Mouse (Mus musculus) embryonic facial prominence, embryonic 12.5 days (tissue): Measurements from ENCODE around the gene Ccni. TPM values are rescaled to one million over a fixed set of nuclear protein-coding genes. Genes with fewer than 3 reads are reported as not detected.

Source experiments
- ATAC-seq: fragments of 200-750 bp; cut with Nextera tagmentation; 2 replicates; pipeline ENCODE4 v1.8.0; 2017; ENCODE audit not compliant: insufficient number of reproducible peaks, insufficient read depth, low FRiP score, low TSS enrichment
- H3K27ac ChIP-seq: fragments of 300-500 bp; sonication (generic); 2 replicates; pipeline ENCODE4 v1.5.1; 2016; ENCODE audit warnings: mild to moderate bottlenecking
- H3K27me3 ChIP-seq: fragments of 300-500 bp; sonication (generic); 2 replicates; pipeline ENCODE4 v1.6.1; 2016; ENCODE audit warnings: mild to moderate bottlenecking, moderate library complexity
- H3K36me3 ChIP-seq: fragments of 300-500 bp; sonication (generic); 2 replicates; pipeline ENCODE4 v1.6.1; 2016; ENCODE audit warnings: mild to moderate bottlenecking
- H3K4me1 ChIP-seq: fragments of 300-500 bp; sonication (generic); 2 replicates; pipeline ENCODE4 v1.6.1; 2016
- H3K4me2 ChIP-seq: fragments of 300-500 bp; sonication (generic); replicated peaks from 2 replicates; pipeline ENCODE4 v1.6.1; 2016; ENCODE audit warnings: mild to moderate bottlenecking, moderate library complexity
- H3K4me3 ChIP-seq: fragments of 300-500 bp; sonication (generic); 2 replicates; pipeline ENCODE4 v1.5.1; 2016; ENCODE audit warnings: mild to moderate bottlenecking
- H3K9ac ChIP-seq: fragments of 300-500 bp; sonication (generic); 2 replicates; pipeline ENCODE4 v1.6.1; 2016; ENCODE audit warnings: mild to moderate bottlenecking, moderate library complexity
- H3K9me3 ChIP-seq: fragments of 300-500 bp; sonication (generic); 2 replicates; pipeline ENCODE4 v1.6.1; 2016; ENCODE audit warnings: mild to moderate bottlenecking, moderate library complexity
- WGBS: fragments of 180-500 bp; shearing (Covaris S2); methylation state at CpG from one replicate; pipeline ENCODE4 v1.1.7; 2016; 5-methylcytosine and 5-hydroxymethylcytosine counted together
- polyA plus RNA-seq: library from polyadenylated mRNA; unstranded; fragments of >200 nt; fragmentation: Nextera tagmentation; extraction: Ambion mirVana; gene quantifications from 2 replicates; pipeline ENCODE4 v1.2.1, GENCODE M21; 2016

Gene Ccni
- polyA plus RNA-seq, 1 experiment from 2014 or later: 165 TPM

DNA sequence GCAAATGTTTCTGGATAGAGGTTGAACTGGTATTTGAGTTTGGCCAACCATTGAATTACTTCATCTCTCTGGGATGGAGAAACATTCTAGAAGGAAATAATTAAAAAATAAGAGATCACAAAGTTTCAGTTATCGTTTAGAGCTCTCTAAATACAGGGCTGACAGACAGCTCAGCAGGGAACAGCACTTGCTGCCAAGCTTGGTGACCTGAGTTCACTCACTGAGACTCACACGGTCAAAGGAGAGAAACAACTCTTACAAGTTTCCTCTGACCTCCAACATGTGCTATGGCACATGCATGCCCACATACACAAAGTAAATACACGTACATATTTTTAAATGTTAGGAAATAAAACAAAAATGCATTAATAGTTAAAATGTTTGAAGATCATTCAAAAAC, 16.7 kb downstream of the Ccni start:
- ATAC-seq: no peak
- H3K4me1 ChIP-seq: no peaks in the 10 kb centered on the region
- H3K36me3 ChIP-seq: peaks cover 42% of the 10 kb centered on the region
- no peak overlapping the region for H3K4me3 ChIP-seq
- no peaks in the 10 kb centered on the region for H3K9me3 ChIP-seq
- H3K27me3 ChIP-seq: no peaks in the 10 kb centered on the region
- H3K27ac ChIP-seq: no peak overlapping the region
- 82% methylated on average over 3 of the region's 3 CpGs for WGBS
- no peak overlapping the region for H3K4me2 ChIP-seq
- H3K9ac ChIP-seq: no peak overlapping the region

GRCm38 (mm10) chr5:93184548-93184947, 21.7 kb downstream of the Ccni start:
- no peaks in the 10 kb centered on the region for H3K27me3 ChIP-seq
- WGBS: 89% methylated on average over 6 of the region's 6 CpGs
- no peak overlapping the region for H3K4me2 ChIP-seq
- no peak overlapping the region for H3K9ac ChIP-seq
- H3K27ac ChIP-seq: no peak overlapping the region
- no peak for ATAC-seq
- peaks cover 56% of the 10 kb centered on the region for H3K36me3 ChIP-seq
- no peaks in the 10 kb centered on the region for H3K9me3 ChIP-seq
- H3K4me3 ChIP-seq: no peak overlapping the region
- no peaks in the 10 kb centered on the region for H3K4me1 ChIP-seq

GRCm38 (mm10) chr5:93183311-93183710, 23.0 kb downstream of the Ccni start:
- peaks cover 52% of the 10 kb centered on the region for H3K36me3 ChIP-seq

DNA sequence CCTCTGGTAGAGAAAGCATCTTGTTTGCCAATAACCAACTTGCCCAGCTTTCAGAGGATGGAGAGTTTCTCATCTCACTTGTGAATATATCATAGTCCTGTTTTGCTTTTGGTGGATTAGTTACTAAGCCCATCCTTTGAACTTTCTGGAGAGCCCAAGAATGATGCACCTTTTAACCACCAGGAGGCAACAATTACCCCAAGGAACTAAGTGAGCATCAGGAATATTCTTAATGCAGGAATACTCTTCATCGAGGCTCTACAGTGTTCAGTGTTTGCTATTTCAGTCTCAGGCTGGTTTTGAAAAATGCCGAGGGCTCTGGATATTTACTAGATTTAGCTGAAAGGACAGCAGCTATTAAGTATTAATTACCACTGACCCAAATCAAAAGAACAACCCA, 26.0 kb downstream of the Ccni start:
- 82% methylated on average over 2 of the region's 2 CpGs for WGBS
- H3K9ac ChIP-seq: no peak overlapping the region
- no peak overlapping the region for H3K27ac ChIP-seq
- no peak overlapping the region for H3K4me2 ChIP-seq
- no peaks in the 10 kb centered on the region for H3K9me3 ChIP-seq
- no peaks in the 10 kb centered on the region for H3K27me3 ChIP-seq
- ATAC-seq: no peak
- H3K36me3 ChIP-seq: peaks cover 48% of the 10 kb centered on the region
- no peaks in the 10 kb centered on the region for H3K4me1 ChIP-seq
- H3K4me3 ChIP-seq: no peak overlapping the region

More at GRCm38 (mm10) chr5:93183311-93183710, 23.0 kb downstream of the Ccni start:
- Histone ChIP-seq H3K4me2 (no peak overlapping the region), H3K27me3 (no peaks in the 10 kb centered on the region), H3K4me1 (no peaks in the 10 kb centered on the region), H3K27ac (no peak overlapping the region), H3K4me3 (no peak overlapping the region), H3K9ac (no peak overlapping the region), H3K9me3 (no peaks in the 10 kb centered on the region)
- WGBS: 76% methylated on average over 6 of the region's 6 CpGs
- ATAC-seq: no peak

DNA sequence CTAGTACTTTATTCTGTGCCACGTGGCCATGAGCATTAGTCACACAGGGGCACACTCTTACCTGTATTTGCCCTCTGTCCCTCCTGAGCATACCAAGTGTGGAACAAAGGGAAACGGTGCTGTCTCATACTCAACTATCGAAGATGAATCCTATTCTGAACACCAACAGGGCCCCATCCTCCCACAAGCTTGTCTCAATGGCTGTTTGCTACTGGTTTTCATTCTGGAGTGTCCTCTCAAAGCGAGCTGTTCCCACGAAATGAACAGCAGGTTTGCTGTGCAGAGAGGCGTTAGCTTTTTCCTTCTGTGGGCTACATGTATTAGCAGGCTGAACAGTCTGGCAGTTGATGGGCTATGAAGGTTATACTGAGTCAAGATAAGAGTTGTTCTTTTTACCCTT, 27.7 kb downstream of the Ccni start:
- peaks cover 51% of the 10 kb centered on the region for H3K36me3 ChIP-seq
- WGBS: 88% methylated on average over 6 of the region's 6 CpGs

GRCm38 (mm10) chr5:93174675-93175074, 31.6 kb downstream of the Ccni start:
- H3K27me3 ChIP-seq: no peaks in the 10 kb centered on the region
- H3K36me3 ChIP-seq: peaks cover 57% of the 10 kb centered on the region
- H3K9ac ChIP-seq: no peak overlapping the region
- 89% methylated on average over 6 of the region's 6 CpGs for WGBS
- H3K27ac ChIP-seq: no peak overlapping the region
- H3K4me2 ChIP-seq: no peak overlapping the region
- no peak for ATAC-seq
- no peaks in the 10 kb centered on the region for H3K4me1 ChIP-seq
- no peaks in the 10 kb centered on the region for H3K9me3 ChIP-seq
- H3K4me3 ChIP-seq: no peak overlapping the region

More for the DNA sequence above, 27.7 kb downstream of the Ccni start:
- Histone ChIP-seq H3K9ac (no peak overlapping the region), H3K27me3 (no peaks in the 10 kb centered on the region), H3K9me3 (no peaks in the 10 kb centered on the region), H3K4me1 (no peaks in the 10 kb centered on the region), H3K27ac (no peak overlapping the region), H3K4me3 (no peak overlapping the region), H3K4me2 (no peak overlapping the region)
- no peak for ATAC-seq

DNA sequence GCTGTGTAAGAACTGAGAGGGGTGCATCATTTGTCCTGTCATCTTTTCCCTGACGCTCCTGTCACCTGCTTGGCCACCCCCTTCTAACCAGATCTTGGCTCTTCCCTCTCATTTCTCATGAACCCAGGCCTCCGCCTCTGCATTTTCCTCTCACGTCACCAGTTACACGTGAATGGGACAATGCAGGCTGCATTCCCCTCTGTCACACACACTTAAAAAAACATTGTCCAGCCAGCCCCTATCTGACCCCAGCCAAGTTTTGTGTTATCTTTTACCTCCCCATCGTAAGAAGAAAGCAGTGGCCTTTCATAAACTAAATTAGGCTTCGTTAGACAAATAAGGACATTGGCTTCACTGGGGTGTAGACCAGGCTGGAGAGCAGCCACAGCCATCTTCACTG, 33.8 kb downstream of the Ccni start:
- Histone ChIP-seq H3K4me3 (no peak overlapping the region), H3K9me3 (no peaks in the 10 kb centered on the region), H3K4me1 (no peaks in the 10 kb centered on the region), H3K36me3 (peaks cover 65% of the 10 kb centered on the region), H3K4me2 (no peak overlapping the region), H3K27me3 (no peaks in the 10 kb centered on the region), H3K27ac (no peak overlapping the region), H3K9ac (no peak overlapping the region)
- ATAC-seq: no peak
- WGBS: 84% methylated on average over 6 of the region's 6 CpGs

- Histone ChIP-seq H3K4me1 (no peaks in the 10 kb centered on the region), H3K27me3 (no peaks in the 10 kb centered on the region), H3K4me2 (no peak overlapping the region), H3K4me3 (no peak overlapping the region), H3K9ac (no peak overlapping the region), H3K9me3 (no peaks in the 10 kb centered on the region), H3K27ac (no peak overlapping the region), H3K36me3 (peaks cover 66% of the 10 kb centered on the region)
- ATAC-seq: no peak
- WGBS: 95% methylated on average over 15 of the region's 15 CpGs
These were observed 34.9 kb downstream of the Ccni start for GRCm38 (mm10) chr5:93171420-93171819.

DNA sequence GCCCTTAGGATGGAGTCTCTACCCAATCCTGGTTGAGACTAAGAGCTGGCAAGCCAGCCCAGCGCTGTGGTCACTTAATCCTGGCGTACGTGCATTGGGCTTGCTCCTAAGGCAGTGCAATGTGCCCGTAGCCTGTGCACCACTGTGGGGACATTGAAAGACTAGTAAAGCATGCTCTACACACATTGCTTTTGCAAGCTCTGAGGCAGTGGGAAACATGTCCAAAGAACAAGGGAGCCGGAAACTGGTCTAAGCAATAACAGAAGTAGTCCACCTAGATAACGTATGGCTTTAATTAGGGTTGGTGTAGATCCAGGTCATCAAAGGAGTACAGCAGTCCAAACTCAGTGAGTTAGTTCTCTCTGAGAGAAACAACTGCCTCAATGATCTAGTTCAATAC, 37.6 kb downstream of the Ccni start:
- 55% methylated on average over 6 of the region's 6 CpGs for WGBS
- Histone ChIP-seq H3K4me1 (no peaks in the 10 kb centered on the region), H3K4me3 (no peak overlapping the region), H3K9me3 (no peaks in the 10 kb centered on the region), H3K27me3 (no peaks in the 10 kb centered on the region), H3K9ac (no peak overlapping the region), H3K36me3 (peaks cover 71% of the 10 kb centered on the region), H3K27ac (0 out of 2 replicates have a peak overlapping the region, but pooled peaks have one; percentile 12), H3K4me2 (no peak overlapping the region)
- no peak for ATAC-seq

DNA sequence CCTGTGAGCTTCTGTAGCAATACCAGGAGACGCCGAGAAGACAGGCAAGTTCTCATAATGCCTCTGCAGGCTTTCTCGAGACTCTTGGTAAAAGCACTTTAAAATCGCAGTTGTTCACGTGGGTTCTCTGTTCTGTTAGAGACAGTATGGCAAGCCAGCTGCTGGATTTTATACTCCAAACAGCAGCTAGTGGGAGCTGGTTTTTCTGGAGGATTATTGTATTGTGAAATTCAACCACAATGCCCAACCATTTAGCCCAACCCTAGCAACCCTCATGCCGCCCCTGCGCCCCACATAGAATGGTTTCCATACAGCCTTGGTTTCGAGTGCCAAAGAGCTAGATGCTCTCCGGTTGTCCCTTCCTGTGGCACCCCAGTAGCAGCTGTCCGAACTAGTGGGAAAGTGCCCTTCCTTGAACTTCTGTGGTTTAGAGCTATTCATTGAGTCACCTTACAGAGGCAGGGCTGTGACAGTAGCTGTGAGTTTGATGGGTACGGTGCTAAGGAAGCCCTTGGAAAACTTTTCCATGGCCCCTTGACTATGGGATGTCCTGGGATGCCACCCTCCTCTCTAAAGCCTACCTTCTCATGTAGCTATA, 38.3 kb downstream of the Ccni start:
- 92% methylated on average over 11 of the region's 11 CpGs for WGBS
- H3K27ac ChIP-seq: no peak overlapping the region
- no peaks in the 10 kb centered on the region for H3K4me1 ChIP-seq
- H3K4me3 ChIP-seq: no peak overlapping the region
- no peaks in the 10 kb centered on the region for H3K9me3 ChIP-seq
- no peaks in the 10 kb centered on the region for H3K27me3 ChIP-seq
- H3K36me3 ChIP-seq: peaks cover 73% of the 10 kb centered on the region
- no peak overlapping the region for H3K9ac ChIP-seq
- H3K4me2 ChIP-seq: no peak overlapping the region
- ATAC-seq: no peak

DNA sequence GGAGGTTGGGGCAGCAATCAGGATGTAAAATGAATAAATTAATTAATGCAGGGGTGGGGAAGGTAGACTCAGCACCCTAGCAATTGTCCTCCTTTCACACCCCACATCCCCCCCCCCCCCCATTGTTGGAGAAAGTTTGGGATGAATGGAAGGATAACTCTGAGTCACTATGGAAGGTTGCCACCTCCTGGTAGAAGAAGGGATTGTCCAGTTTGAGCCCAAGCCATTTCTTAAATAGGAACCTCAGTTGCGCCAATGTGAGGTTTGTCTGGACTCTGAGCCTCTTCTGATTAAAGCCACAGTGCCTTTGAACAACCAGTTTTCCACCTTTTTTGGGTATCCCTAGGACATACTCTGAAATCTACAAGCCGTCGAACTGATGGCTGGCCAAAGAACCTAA, 42.8 kb downstream of the Ccni start:
- ATAC-seq: no peak
- 88% methylated on average over 3 of the region's 3 CpGs for whole genome bisulfite sequencing

DNA sequence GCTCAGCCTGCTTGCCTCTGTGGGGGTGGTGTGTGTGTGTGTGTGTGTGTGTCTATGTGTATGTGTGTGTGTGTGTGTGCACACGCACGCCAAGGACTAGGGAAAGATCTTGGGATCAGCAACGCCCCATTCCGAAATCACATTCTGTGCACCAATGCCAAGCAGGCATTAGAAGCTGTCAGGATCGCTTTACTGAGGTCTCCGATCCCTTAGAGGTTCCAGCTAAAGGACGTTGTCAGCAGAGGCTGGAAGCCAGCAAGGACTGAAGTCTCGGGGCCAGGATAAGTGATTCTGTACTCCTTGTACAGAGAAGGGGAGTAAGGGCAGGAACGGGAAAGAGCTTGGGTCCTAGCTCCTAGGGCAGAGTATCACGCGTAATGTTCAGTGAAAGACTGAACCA, 51.9 kb downstream of the Ccni start:
- Histone ChIP-seq H3K27ac (0 out of 2 replicates have a peak overlapping the region, but pooled peaks have one; percentile 54), H3K27me3 (no peaks in the 10 kb centered on the region), H3K9me3 (no peaks in the 10 kb centered on the region), H3K36me3 (peaks cover 54% of the 10 kb centered on the region), H3K4me3 (no peak overlapping the region), H3K9ac (no peak overlapping the region), H3K4me2 (no peak overlapping the region), H3K4me1 (peaks cover 35% of the 10 kb centered on the region)
- 87% methylated on average over 11 of the region's 11 CpGs for WGBS
- no peak for ATAC-seq

More for the DNA sequence above, 42.8 kb downstream of the Ccni start:
- Histone ChIP-seq H3K27ac (no peak overlapping the region), H3K9ac (no peak overlapping the region), H3K27me3 (no peaks in the 10 kb centered on the region), H3K9me3 (no peaks in the 10 kb centered on the region), H3K4me3 (no peak overlapping the region), H3K4me2 (no peak overlapping the region), H3K4me1 (no peaks in the 10 kb centered on the region), H3K36me3 (peaks cover 83% of the 10 kb centered on the region)
